Mouse (Mus musculus): Measurements from ENCODE around the gene Ccr7. TPM values are rescaled to one million over a fixed set of nuclear protein-coding genes. Genes with fewer than 3 reads are reported as not detected.

Ccr7 gene
- 100 to 1,000 TPM; 336 to 600 TPM for total RNA-seq (2023)

GRCm38 (mm10) chr11:99154987-99155641, at the start of gene Ccr7:
Gene Ccr7, minus strand, starts transcription at chr11:99155077.

Other genes starting within 250 kb of the Ccr7 start
- 1 to 10 TPM; 2.0 to 3.0 TPM for gene Cdc6, start 247.3 kb downstream of the Ccr7 start, total RNA-seq (2023)
- gene Rara, start 227.3 kb downstream of the Ccr7 start, total RNA-seq (2023): 10 to 100 TPM; 79.8 to 80.3 TPM
- not detected for gene Gjd3, start 172.1 kb downstream of the Ccr7 start, total RNA-seq (2023)
- 10 to 100 TPM; 16.8 to 20.2 TPM for gene Top2a, start 130.9 kb downstream of the Ccr7 start, total RNA-seq (2023)
- under 1 TPM in 1 of 2 experiments, not detected in 1; 0.38 TPM for gene Igfbp4, start 113.8 kb downstream of the Ccr7 start, total RNA-seq (2023)
- gene Tns4, start 65.8 kb downstream of the Ccr7 start, total RNA-seq (2023): not detected
- 100 to 1,000 TPM; 161 to 173 TPM for gene Smarce1, start 75.9 kb upstream of the Ccr7 start, total RNA-seq (2023)
- 1 to 10 TPM; 1.8 to 2.0 TPM for gene Krt222, start 89.0 kb upstream of the Ccr7 start, total RNA-seq (2023)
- not detected for gene Krt24, start 130.2 kb upstream of the Ccr7 start, total RNA-seq (2023)
- not detected for gene Krt25, start 167.9 kb upstream of the Ccr7 start, total RNA-seq (2023)
- not detected for gene Krt26, start 182.9 kb upstream of the Ccr7 start, total RNA-seq (2023)
- not detected for gene Krt27, start 196.0 kb upstream of the Ccr7 start, total RNA-seq (2023)
- not detected for gene Krt28, start 219.8 kb upstream of the Ccr7 start, total RNA-seq (2023)
- 1 to 10 TPM; 1.5 to 3.2 TPM for gene Krt10, start 234.3 kb upstream of the Ccr7 start, total RNA-seq (2023)